Mouse (Mus musculus) c-Kit-positive CD71-negative TER-119-negative erythroid progenitor cells, embryonic 14.5 days (primary cell): ENCODE measurements around the gene Gm21970.
A peak's percentile ranks its signal among the peaks of the same experiment; 100 is the strongest.

Source experiments
- DNase-seq: peaks from one replicate; pipeline ENCODE4 v3.0.0-alpha.2; 2013; ENCODE audit warnings: low read depth

Gene Gm21970

DNA sequence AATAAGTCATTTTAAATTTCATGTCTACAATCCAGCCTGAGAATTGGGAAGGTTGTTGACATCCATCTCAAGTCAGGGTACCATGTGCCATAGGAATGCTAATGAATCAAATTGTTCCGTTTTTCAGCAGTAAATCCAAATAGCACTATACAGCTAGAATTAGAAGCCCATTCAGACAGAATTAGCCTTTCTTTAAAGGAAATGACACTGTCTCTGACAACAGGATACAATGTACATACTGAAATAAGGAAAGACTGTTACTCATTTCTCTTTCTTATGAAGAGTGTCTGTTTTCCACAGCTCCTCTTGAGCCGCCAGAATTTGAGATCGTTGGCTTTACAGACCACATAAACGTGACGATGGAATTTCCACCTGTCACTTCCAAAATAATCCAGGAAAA lies at the start of gene Gm21970:
TSS of gene Gm21970 (plus strand) at position 301 of the 400 bp plus-strand sequence.
- no peak for DNase-seq

DNA sequence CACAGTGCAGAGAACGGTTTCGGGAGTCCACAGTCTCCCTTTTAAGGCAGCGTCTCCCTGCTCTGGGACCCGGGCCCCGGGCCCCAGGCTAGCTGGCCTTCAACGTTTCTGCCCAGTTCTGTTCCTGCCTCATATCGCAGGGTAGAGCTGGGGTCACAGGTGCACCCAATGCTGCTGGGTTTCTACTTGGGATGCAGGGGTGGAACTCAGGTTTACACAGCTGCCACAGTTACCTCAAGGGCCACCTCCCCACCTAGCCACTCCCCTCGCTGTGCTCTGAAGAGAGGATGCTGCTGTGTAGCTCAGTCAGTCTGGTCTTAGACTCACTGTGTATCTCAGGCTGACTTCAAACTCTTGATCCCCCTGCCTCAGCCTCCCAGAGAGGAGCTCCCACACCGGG lies 45.0 kb upstream of the Gm21970 start:
- no peak for DNase-seq

DNA sequence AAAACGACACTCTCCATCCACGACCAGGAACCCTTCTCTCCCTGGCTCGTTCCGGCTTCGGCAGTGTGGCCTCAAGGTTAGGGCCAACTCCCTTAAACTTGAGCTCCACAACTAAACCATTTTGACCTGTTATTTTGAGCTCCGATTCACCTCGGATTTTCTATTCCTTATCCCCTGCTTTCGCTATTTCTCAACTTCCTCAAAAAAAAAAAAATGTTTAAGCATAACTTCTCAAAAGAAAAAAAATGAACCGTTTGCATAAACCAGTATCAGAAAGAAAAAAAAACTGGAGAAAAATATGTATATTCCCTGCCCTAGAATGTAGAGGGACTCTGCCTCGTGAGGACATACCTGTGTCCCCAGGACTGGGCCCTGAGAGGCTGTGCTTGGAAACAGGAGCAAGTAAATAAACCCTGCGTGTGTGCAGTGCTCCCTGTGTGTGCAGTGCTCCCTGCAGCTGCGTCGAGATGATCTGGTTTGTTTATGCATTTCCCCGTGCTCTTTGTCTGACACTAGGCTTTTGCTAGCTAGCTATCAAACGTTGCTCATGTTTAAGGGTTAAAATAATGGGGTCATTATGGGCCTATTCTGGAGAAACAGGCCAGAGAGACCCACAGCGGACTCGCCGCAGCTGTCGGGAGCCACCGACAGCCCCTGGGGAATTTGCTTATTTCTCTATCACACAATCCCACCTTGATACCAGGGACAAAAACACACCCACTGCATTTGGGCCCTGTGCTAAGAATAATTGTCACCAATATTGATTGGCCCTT lies 43.8 kb upstream of the Gm21970 start:
- DNase-seq = no peak

DNA sequence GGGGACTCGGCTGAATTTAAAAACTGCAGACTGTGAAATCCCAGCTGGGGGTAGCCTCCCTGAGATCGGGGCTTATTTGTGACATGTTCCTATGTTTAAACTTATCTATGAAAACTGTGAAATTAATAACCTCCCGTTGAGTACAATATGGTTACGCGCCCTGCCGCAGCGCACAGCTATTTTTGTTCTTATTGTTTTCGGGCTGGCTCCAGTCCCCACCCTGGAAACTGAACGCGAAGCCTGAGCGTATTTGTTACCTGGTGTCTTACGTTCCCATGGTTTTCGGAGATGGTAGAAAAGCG lies 43.3 kb upstream of the Gm21970 start:
- no peak for DNase-seq

DNA sequence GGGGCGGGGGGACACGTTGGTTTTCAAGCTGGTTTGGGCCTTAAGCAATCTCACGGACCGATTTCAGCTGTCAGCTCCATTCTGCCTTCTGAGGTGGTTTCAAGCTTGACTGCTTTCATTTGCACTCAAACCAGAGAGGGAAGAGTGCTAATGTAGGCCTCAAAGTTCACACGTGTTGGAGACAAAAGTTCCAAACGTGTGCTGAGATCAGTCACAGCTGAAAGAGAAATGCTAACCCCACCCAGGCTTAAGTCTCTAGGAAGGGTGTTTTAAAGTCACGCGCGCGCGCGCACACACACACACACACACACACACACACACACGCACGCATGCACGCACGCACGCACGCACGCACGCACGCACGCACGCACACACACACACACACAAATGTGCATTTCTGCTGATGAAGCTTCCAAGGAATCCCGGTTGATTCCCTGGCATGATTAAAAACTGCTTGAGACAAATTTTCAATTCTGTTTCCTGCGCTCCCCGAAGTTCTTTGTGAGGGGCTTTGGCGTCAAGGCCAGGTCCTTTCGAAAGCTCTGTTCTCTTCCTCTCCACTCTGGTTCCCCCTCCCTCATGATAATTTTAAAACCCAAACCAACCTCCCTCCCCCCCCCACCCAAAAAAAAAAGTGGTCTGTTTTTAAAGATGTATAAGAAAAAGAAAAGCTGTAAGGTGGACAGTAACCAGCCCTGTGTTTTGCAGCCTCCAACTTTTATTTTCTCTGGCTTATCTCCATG lies 42.8 kb upstream of the Gm21970 start:
- no peak for DNase-seq

DNA sequence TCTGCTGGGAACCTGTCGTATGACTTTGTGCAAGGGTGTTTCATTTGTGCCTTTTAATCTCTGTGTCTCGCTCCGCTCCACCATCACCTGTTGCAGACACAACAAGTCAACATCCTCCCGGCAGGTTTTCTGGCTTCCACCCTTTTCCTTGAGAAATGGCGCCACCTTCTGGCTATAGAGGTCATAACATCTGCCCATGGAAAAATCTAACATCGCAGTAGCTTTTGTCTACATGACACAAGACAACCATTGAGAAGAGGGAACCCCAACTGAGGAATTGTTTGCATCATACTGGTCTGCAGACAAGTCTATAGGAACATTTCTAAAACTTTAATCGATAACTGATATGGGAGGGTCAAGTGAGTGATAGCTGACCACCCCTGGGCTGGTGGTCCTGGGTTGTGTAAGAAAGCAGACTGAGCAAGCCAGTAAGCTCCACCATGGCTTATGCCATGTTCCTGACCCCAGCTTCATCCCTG lies 39.4 kb upstream of the Gm21970 start:
- no peak for DNase-seq

DNA sequence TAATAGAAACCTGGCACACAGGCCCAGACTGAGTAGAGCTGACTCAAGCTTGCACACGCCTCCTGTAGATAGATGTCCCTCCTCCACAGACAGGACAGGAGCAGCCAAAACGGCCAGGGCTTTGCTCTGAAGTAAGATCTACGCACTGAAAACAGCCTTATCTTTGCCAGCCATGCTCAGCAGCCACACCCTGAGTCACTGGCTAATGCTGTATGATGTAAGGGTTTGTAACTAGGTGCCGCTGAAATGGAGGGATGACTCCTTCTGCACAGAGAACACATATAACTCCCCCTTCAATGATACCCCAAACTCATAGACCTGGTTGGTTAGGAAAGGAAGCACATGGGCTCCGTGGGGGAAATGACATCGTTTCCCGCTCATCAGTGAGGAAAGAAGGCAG lies 38.8 kb upstream of the Gm21970 start:
- no peak for DNase-seq

DNA sequence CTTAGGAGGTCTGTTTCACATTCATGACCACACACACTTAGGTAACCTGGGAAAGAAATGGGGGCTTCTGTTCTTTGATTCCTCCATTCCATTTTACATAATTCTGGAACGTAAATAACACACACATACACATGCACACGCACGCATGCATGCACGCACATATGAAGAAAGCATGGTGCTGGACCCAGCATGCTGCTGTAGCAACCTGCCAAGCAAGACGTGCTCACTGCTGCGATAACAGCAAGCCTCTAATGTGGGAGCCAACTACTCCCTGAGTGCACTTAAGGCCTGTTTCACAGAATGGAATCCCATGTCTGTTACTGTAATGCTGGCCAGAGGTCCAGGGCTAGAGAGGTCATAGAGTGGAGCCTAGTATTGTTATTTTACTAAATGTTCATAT lies 38.3 kb upstream of the Gm21970 start:
- DNase-seq = no peak

DNA sequence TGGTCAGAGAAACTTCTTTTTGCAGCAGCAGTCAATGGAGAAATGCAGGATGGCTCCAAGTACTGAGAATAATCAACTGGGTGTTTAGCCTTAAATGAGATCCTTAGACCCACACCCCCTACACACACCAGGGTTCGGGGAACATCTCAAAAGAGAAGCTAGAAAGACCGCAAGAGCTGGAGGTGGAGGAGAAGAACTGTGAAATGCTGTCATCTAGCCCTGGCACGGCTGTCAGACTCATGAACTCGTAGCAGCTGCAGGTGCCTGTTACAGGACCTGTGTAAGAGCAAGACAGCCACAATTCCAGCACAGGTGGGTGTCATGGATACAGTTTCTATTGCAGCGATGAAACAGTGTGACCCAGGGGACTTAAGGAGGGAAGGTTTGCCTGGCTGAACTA lies 37.9 kb upstream of the Gm21970 start:
- no peak for DNase-seq

DNA sequence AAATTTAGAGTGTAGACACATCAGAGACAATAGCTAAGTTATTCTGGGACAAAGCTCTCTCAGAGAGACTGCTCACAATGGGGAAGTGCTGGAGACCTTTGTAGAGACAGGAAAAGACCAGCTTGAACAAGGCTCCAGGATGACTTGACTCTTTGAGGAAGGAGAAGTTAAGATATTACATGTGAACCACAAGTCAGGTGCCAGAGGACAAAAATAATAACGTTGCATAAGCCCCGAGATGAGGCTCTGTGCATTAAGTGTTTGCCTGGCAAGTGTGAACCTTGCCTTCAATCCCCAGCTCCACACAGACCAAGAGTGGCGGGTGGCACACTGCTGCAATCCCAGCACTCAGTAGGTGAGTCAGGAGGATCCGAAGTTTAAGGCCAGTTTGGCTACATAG lies 36.9 kb upstream of the Gm21970 start:
- DNase-seq = no peak

DNA sequence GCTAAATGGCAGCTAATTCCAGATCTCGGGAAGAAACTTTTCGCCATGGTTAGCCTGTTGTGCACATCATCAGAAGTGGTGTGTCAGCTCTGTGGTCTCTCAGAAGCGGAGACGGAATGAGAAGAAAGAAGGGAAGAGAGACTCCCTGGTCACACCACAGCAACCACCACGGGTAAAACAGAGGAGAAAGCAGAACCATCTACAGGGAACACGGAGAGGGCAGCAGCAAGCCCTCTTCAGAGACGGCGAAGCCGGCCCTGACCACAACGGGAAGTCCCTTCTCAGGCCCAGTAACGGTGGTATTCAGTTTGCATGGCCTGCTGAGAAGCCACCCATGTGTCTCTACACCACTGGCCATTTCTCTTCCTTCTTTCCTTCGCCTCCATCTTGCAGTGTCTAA lies 36.4 kb upstream of the Gm21970 start:
- DNase-seq = no peak

DNA sequence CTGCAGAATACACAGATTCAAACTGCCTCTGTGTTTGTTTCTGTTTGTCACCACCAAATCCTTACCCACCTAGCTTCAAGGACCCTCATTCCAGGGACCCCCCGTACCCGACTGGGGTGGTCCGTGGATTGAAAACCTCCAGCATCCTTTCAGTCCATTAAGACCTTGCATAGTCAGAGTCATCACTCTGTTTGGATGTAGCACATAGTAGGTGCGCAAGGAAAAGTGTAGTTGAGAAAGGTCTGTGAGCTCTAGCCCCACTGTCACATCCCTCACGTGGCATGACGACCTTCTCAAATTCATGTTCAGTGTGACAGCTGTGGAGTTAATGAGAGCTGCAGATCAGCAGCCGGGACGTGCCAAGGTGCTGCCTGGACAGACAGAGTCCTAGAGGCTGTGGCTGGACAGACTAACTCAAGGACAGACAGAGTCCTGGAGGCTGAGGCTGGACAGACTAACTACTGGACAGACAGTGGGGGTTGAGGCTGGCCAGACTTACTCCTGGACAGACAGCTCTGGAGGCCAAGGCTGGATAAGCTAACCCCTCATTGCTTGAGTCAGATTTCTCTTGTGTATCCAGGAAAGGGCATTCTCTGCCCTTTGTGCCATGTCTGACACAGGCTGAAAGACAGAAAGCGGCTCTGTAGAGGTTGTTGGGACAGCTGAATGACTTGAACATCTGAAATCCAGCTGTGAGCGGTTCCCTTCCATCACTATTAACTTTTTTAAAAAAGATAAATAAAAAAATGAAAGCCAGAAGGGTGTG lies 34.6 kb upstream of the Gm21970 start:
- no peak for DNase-seq

DNA sequence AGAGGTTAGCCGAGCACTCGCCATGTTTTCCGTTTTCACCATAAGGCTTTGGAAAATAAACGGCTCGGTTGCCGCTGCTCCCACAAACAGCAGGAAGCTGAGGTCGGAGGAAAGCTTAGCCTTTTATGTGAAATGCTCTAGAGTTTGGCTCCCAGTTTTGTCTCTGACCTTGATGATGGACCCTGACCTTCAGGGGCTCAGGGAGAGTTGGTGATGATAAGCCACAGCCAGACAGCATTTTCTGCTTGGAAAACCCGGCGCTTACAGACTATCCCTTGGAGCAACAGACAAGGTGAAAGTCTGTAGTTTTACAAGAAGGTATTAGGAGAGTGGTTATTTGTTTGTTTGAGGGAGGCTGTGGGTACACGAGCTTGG lies 34.0 kb upstream of the Gm21970 start:
- DNase-seq = no peak

DNA sequence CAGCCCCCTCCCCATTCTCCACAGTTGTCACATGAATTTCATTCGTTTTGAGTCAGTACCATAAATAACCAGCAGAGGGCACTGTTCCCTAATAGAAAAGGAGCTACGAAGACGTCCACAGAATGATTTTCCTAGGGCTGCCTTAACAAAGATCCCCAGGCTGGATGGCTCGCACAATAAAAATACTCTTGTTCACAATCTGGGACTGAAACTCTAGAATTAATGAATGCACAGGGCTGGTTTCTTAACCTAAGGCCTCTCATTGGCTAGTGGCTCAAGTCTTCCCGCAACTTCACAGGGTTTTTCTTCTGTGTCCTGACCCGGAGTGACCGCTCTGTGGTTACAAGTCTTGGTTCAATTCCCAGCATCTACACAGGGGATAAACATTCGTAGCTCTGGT lies 33.0 kb upstream of the Gm21970 start:
- DNase-seq = peak; percentile 80

DNA sequence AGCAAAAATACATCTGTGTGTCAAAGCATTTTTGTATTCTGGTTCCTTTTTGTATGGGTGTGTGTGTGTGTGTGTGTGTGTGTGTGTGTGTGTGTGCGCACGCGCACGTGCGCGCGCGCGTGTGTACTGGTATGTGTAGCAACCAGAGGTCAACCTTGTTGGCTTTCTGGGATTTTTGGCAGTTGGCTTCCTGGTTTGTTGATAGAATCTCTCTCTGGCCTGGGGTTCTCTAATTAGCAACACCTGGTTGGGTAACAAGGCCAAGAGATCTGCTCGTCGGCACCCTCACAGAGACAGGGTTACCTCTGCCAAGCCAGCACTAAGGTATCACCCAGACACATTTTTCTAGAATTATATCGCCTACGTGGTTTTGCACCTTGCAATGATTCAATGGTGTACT lies 32.0 kb upstream of the Gm21970 start:
- no peak for DNase-seq

DNA sequence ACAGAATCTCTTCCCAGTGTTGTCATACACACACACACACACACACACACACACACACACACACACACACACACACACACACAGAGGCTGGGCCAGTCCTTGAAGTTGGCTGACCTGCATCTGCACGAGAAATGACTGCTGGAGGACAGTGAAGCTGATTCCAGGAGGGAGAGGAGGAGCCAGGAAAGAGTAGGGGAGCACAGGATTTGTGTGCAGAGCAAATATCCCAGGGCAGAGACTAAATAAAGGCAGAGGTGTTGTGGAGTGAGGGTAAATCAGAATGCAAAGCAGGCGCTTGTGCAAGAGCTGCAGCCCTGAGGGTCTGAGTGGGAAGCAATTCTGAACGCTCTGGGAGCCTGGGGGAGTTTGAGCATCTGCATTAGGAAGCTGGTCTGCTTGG lies 31.4 kb upstream of the Gm21970 start:
- DNase-seq = no peak

DNA sequence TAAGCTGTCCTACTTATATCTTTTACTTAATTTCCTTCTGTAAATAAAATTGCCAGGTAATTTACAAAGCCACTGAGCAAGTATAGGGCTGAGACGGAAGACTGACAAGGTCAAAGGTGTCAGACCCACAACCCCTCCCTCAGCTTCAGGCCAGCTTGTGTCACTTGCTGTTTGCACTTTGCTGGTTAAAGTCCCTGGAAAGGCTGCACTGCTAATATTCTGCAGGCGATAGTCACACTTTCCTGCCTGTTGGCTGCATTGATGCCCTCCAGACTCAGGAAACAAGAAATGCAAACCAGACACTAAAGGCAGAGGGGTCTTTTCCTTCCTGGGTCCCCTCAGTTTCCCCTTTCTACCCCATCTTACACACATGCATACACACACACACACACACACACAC lies 29.5 kb upstream of the Gm21970 start:
- DNase-seq = no peak

DNA sequence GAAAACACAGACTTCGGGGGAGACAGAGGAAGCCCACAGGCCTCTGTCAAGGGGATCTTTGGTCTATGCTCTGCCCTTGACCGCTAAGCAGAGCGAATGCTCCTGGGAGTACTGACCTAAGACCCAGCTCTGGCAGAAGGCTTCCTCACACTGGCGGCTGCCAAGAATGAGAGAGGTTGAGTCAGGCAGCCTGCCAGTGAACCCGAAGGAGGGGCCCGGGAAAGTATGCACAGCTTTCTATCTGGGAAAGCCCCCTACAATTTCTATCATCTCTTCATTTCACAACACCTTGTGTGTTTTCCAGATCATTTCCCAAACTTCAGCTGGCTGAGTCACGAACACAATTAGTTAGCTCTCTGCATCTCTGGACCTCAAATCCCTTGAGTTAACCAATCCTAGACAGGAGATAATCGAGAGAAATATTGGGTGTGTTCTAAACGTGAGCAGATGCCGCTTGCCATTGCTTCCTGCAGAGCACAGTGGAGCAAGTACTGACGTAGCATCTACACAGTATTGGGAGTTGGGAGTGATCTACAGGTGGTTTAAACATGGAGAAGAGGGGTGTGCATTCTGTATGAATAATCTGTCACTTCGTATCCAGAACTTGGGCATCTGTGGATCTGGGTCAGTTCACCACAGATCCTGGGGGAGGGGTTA lies 28.8 kb upstream of the Gm21970 start:
- DNase-seq = no peak

DNA sequence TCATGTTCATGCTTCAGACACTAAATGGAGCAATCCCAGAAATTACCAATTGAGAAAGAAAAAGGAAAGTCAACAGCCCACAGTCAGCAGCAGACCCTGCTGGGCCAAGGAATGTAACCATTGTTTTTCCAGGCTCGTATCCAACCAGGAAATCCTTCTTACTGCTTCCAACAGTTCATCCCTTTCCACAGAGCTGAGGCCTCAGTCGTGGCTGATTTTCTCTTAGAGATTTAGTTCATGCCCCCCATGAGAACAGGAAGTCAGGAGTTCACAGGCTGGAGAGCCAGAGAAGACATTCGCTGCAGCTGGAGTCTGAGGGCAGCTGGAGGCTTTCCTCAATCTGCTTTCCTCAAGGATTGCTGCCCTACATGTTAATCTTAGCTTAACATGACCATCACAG lies 28.0 kb upstream of the Gm21970 start:
- DNase-seq = no peak

DNA sequence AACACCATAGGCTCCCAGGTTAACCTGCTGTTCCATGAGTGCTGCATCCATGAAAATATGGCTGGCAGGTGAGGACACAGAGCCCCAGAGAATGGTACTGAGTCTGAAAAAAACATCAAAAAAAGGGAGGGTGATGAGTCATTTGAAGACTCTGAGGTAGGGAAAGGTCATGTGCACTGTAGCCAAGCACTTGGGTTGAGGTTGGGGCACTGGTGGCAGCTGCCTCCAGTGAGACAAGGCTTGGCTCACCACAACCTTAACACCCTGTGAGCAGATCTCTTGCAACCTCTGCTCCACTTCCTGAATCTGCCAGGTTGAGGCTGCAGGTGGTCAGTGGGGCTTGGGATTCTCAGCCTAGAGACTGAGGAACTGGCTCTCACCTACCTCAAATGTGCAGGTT lies 25.0 kb upstream of the Gm21970 start:
- DNase-seq = no peak

DNA sequence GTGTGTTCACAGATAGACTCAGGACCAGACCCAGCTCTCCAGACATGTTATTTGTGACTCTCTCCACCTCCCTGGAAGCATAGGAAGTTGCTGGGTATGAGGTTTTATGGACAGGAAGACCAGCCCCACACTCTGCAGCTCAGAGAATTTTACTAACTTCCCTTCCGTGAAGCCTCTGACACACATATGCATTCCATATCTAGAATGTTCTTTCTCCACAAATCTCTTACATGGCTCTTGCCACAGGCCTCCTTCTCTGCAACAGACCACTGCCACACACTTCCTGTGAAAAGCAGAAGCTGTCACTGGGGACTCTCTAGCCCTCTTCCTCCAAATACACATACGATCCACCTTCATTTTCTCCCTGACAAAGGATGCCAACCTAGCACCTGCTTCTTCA lies 24.5 kb upstream of the Gm21970 start:
- no peak for DNase-seq

DNA sequence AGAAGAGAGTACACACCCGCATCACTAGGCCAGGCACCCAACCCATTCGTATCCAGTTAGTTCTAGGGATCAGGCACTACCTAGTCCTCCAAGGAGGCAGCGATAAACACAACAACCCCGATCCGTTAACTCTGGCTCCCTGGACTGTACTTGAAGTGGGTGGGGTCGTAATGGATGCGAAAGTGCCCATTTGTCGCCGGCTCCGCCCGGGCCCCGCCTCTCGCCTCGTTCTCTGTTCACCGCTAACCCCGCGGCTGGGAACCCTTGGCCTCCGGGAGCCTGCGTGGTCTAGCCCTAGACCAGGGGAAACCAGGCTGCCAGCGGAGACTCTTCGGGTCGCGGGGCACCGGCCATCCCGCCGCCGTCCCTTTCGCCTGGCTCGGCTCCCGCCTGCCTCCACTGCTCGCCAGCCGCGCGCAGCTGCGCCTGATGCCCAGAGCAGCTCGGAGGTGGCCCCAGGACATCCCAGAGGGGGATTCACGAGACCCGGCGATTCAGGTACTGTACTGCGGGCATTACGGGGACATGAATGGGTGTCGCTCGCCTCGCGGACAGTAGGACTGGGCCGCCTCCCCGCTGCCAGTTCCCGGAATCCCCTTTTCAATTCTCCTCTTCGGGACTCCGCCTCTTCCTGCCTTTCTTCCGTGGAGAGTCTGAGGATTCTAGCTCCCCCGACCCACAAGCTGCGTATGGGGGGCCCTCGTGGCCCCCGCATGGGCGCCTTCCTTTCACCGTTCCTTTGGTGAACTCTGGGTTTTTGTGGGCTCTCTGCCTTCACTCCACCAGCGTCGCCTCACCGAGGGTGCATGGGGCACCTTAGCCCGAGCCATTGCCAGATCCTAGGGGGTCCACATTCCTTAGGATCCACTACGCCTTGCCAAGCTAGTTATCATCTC lies 18.7 kb upstream of the Gm21970 start, which contains the start of gene Ifnar2:
TSS of gene Ifnar2 (plus strand) at position 207 of the 896 bp plus-strand sequence.
- DNase-seq = no peak
